Mouse (Mus musculus) CH12.LX (cell line): ENCODE results near the gene Xrra1. TPM values are rescaled to one million over a fixed set of nuclear protein-coding genes. Genes with fewer than 3 reads are reported as not detected.

ENCODE experiments used
- DNase-seq: peaks from one replicate; pipeline ENCODE4 v3.0.0-alpha.2; 2013; ENCODE audit errors: extremely low read depth
- H3K27ac ChIP-seq: 2 replicates; pipeline ENCODE4 v1.5.1; 2012; ENCODE audit warnings: low read depth, mild to moderate bottlenecking, control low read depth, moderate library complexity; ENCODE audit not compliant: insufficient read depth
- H3K27me3 ChIP-seq: replicated peaks from 2 replicates; pipeline ENCODE3; 2012; ENCODE audit warnings: inconsistent platforms
- H3K36me3 ChIP-seq, 2 experiments: replicated peaks in 1 of 2; 2 replicates each; pipeline versions ENCODE3 to v1.6.1; 2012; ENCODE audit warnings: inconsistent platforms in 1 of 2, low read length in 1 of 2, mild to moderate bottlenecking in 1 of 2, mixed read lengths in 1 of 2, moderate library complexity in 1 of 2; ENCODE audit not compliant: control insufficient read depth in 1 of 2, insufficient read depth in 1 of 2
- H3K4me1 ChIP-seq, 2 experiments: 2 replicates each; pipeline ENCODE4 v1.6.1; 2012; ENCODE audit warnings: inconsistent platforms in 1 of 2, moderate library complexity in 1 of 2; ENCODE audit not compliant: insufficient read depth in 2 of 2, control insufficient read depth in 1 of 2
- H3K4me2 ChIP-seq: 2 replicates; pipeline ENCODE4 v1.6.1; 2012; ENCODE audit warnings: low read depth, mild to moderate bottlenecking, control low read depth; ENCODE audit not compliant: poor library complexity, insufficient read depth, severe bottlenecking
- H3K4me3 ChIP-seq, 3 experiments: fragments of 150-350 bp in 1 of 3; sonication (generic) in 1 of 3; replicated peaks in 1 of 3; 2 replicates each; pipeline versions ENCODE3 to v1.5.1; 2011 to 2012; ENCODE audit warnings: low read depth in 2 of 3, low read length in 2 of 3, mild to moderate bottlenecking in 2 of 3, moderate library complexity in 2 of 3, control low read depth in 1 of 3, improper control_type of control experiment in 1 of 3, inconsistent platforms in 1 of 3, mixed read lengths in 1 of 3; ENCODE audit not compliant: poor library complexity in 1 of 3
- H3K79me2 ChIP-seq: replicated peaks from 2 replicates; pipeline ENCODE4 v1.6.1; 2012; ENCODE audit warnings: mild to moderate bottlenecking, moderate library complexity; ENCODE audit not compliant: control insufficient read depth, poor library complexity, insufficient read depth, severe bottlenecking; ENCODE audit errors: extremely low read depth
- H3K9ac ChIP-seq: 2 replicates; pipeline ENCODE4 v1.6.1; 2012; ENCODE audit warnings: low read depth, mild to moderate bottlenecking, control low read depth, moderate library complexity; ENCODE audit not compliant: insufficient read depth
- H3K9me3 ChIP-seq: replicated peaks from 2 replicates; pipeline ENCODE3; 2012; ENCODE audit warnings: low read length, inconsistent platforms, mixed read lengths
- BHLHE40 ChIP-seq: IDR thresholded peaks from 2 replicates; pipeline ENCODE4 v1.6.1; 2011; ENCODE audit warnings: mild to moderate bottlenecking, low read depth, low read length, improper control_type of control experiment
- CHD2 ChIP-seq: IDR thresholded peaks from 2 replicates; pipeline ENCODE4 v1.6.1; 2011; ENCODE audit warnings: low read length, improper control_type of control experiment
- CTCF ChIP-seq, 2 experiments: IDR thresholded peaks in 1 of 2; conservative IDR thresholded peaks in 1 of 2; 2 replicates each; pipeline ENCODE4 v1.5.1; 2011 to 2012; ENCODE audit warnings: low read depth in 2 of 2, low read length in 2 of 2, improper control_type of control experiment in 1 of 2, inconsistent platforms in 1 of 2, mild to moderate bottlenecking in 1 of 2, moderate library complexity in 1 of 2
- ELF1 ChIP-seq: IDR thresholded peaks from 2 replicates; pipeline ENCODE4 v1.6.1; 2014; ENCODE audit warnings: low read depth, mild to moderate bottlenecking, inconsistent platforms, low read length, improper control_type of control experiment
- EP300 ChIP-seq: IDR thresholded peaks from 2 replicates; pipeline ENCODE4 v1.6.1; 2011; ENCODE audit warnings: low read length, improper control_type of control experiment
- HCFC1 ChIP-seq: IDR thresholded peaks from 2 replicates; pipeline ENCODE4 v1.6.1; 2012; ENCODE audit warnings: low read depth, mild to moderate bottlenecking, inconsistent platforms, low read length, improper control_type of control experiment
- KAT2A ChIP-seq: IDR thresholded peaks from 2 replicates; pipeline ENCODE4 v1.6.1; 2012; ENCODE audit warnings: low read length, improper control_type of control experiment, inconsistent platforms; ENCODE audit not compliant: insufficient replicate concordance
- MAX ChIP-seq: IDR thresholded peaks from 2 replicates; pipeline ENCODE4 v1.6.1; 2011; ENCODE audit warnings: low read length, improper control_type of control experiment
- MAZ ChIP-seq: IDR thresholded peaks from 2 replicates; pipeline ENCODE4 v1.6.1; 2012; ENCODE audit warnings: low read depth, mild to moderate bottlenecking, inconsistent platforms, low read length, improper control_type of control experiment, moderate library complexity
- MEF2A ChIP-seq: IDR thresholded peaks from 2 replicates; pipeline ENCODE4 v1.6.1; 2014; ENCODE audit warnings: low read depth, mild to moderate bottlenecking, inconsistent platforms, low read length, improper control_type of control experiment, borderline replicate concordance
- MXI1 ChIP-seq: IDR thresholded peaks from 2 replicates; pipeline ENCODE4 v1.6.1; 2011; ENCODE audit warnings: mild to moderate bottlenecking, low read depth, low read length, improper control_type of control experiment
- MYC ChIP-seq: IDR thresholded peaks from 2 replicates; pipeline ENCODE4 v1.6.1; 2011; ENCODE audit warnings: low read depth, mild to moderate bottlenecking, improper control_type of control experiment, low read length
- NRF1 ChIP-seq: IDR thresholded peaks from 2 replicates; pipeline ENCODE4 v1.6.1; 2014; ENCODE audit warnings: low read depth, mild to moderate bottlenecking, inconsistent platforms, low read length, improper control_type of control experiment, moderate library complexity
- PAX5 ChIP-seq: IDR thresholded peaks from 2 replicates; pipeline ENCODE4 v1.6.1; 2012; ENCODE audit warnings: low read length, inconsistent platforms, mixed read lengths
- POLR2AphosphoS2 ChIP-seq: IDR thresholded peaks from 2 replicates; pipeline ENCODE4 v1.6.1; 2011; ENCODE audit warnings: low read depth, low read length, improper control_type of control experiment
- RCOR1 ChIP-seq: conservative IDR thresholded peaks from 2 replicates; pipeline ENCODE4 v1.6.1; 2012; ENCODE audit warnings: low read depth, mild to moderate bottlenecking, inconsistent platforms, low read length, improper control_type of control experiment
- SMC3 ChIP-seq: IDR thresholded peaks from 2 replicates; pipeline ENCODE4 v1.6.1; 2011; ENCODE audit warnings: low read depth, low read length, improper control_type of control experiment
- TCF12 ChIP-seq: IDR thresholded peaks from 2 replicates; pipeline ENCODE4 v1.6.1; 2014; ENCODE audit warnings: low read depth, mild to moderate bottlenecking, inconsistent platforms, low read length, improper control_type of control experiment
- UBTF ChIP-seq: IDR thresholded peaks from 2 replicates; pipeline ENCODE4 v1.6.1; 2012; ENCODE audit warnings: low read depth, mild to moderate bottlenecking, inconsistent platforms, low read length, improper control_type of control experiment, moderate library complexity
- USF1 ChIP-seq: IDR thresholded peaks from 2 replicates; pipeline ENCODE4 v1.6.1; 2014; ENCODE audit warnings: low read depth, mild to moderate bottlenecking, inconsistent platforms, low read length, improper control_type of control experiment
- USF2 ChIP-seq: conservative IDR thresholded peaks from 2 replicates; pipeline ENCODE4 v1.6.1; 2011; ENCODE audit warnings: low read depth, low read length, improper control_type of control experiment
- ZC3H11A ChIP-seq: IDR thresholded peaks from 2 replicates; pipeline ENCODE4 v1.6.1; 2012; ENCODE audit warnings: low read depth, mild to moderate bottlenecking, inconsistent platforms, low read length, improper control_type of control experiment
- ZNF384 ChIP-seq: IDR thresholded peaks from 2 replicates; pipeline ENCODE4 v1.6.1; 2012; ENCODE audit warnings: low read depth, low read length, improper control_type of control experiment, inconsistent platforms
- dilution Hi-C: fragments of 300-500 bp; cut with MboI; formaldehyde crosslinking; loops from 2 replicates; pipeline ENCODE4 v1.14.3; 2020; ENCODE audit warnings: low sequenced_read_pairs; ENCODE audit not compliant: extremely low pct_unique_long_range_greater_than_20kb, extremely low pct_ligation_motif_present
- in situ Hi-C: fragments of 300-500 bp; cut with MboI; formaldehyde crosslinking; loops from 3 replicates; pipeline ENCODE4 v1.14.3; 2019; ENCODE audit warnings: low sequenced_read_pairs, low pct_ligation_motif_present, low pct_unique_long_range_greater_than_20kb, mixed read lengths
- polyA plus RNA-seq: library from polyadenylated mRNA; unstranded; fragments of >175 nt; gene quantifications from 2 replicates; pipeline ENCODE4 v1.2.1, GENCODE M21; 2012; ENCODE audit warnings: low read depth; ENCODE audit not compliant: insufficient read length
- total RNA-seq, 2 experiments: library from RNA; depleted of rRNA; stranded (reverse); fragments of 300-350 nt in 1 of 2; fragments of >200 nt in 1 of 2; gene quantifications; 2 replicates each; pipeline ENCODE4 v1.2.3; 2012 to 2014

The Xrra1 gene
- total and polyA plus RNA-seq, 3 experiments = 0.17 to 0.59 (median 0.49) TPM

DNA sequence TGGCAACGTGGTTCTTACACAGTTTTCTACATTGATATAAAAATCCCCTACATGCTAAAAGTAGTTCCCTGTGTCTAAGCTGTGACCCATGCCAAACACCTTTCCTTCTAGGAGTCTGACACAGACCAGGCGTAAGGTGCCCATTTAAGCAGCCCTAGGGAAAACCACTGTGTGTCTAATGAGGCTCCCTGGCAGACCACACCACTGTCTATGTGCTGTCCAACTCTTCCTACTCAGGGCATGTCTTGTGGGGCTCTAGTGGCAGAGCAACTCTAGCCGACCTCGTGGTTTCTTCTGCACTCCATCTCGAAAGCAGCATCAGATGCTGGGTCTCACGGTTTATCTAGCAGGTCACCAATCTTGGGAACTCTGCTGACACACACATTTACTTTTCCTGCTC lies 7.3 kb upstream of the Xrra1 start:
- Histone ChIP-seq H3K79me2 (peaks cover 80% of the 10 kb centered on the region), H3K9me3 (no peaks in the 10 kb centered on the region), H3K27me3 (no peaks in the 10 kb centered on the region), H3K4me2 (peak overlapping the region; percentile 80), H3K4me1 (peaks cover 20 to 65% of the 10 kb centered on the region in 2 experiments), H3K27ac (peak overlapping the region; percentile 73), H3K4me3 (no peak overlapping the region), H3K36me3 (peaks cover 36 to 67% of the 10 kb centered on the region in 2 experiments), H3K9ac (peak overlapping the region; percentile 3; the same call in 1 of the 2 replicates)
- DNase-seq = no peak
- in situ Hi-C loops = no loop called here
- TF ChIP-seq MYC = peak; percentile 58; the same call in 1 of the 2 replicates
- TF ChIP-seq ZNF384 = no peak
- TF ChIP-seq POLR2AphosphoS2 = 0 out of 2 replicates have a peak, but pooled peaks have one; percentile 34
- no peak for TF ChIP-seq KAT2A
- TF ChIP-seq EP300 = no peak; the same call in 1 of the 2 replicates
- no peak for TF ChIP-seq ELF1
- no peak for TF ChIP-seq UBTF
- no peak for TF ChIP-seq USF1
- TF ChIP-seq HCFC1 = no peak
- no peak for TF ChIP-seq SMC3
- TF ChIP-seq USF2 = no peak
- no peak for TF ChIP-seq NRF1
- TF ChIP-seq ZC3H11A = no peak
- no peak for TF ChIP-seq MAZ
- no peak for TF ChIP-seq RCOR1
- 0 out of 2 replicates have a peak, but pooled peaks have one; percentile 41 for TF ChIP-seq MAX
- TF ChIP-seq BHLHE40 = 0 out of 2 replicates have a peak, but pooled peaks have one; percentile 3
- TF ChIP-seq TCF12 = no peak
- no peak for TF ChIP-seq MEF2A
- no peak for TF ChIP-seq MXI1
- dilution Hi-C loops = no loop called here

- dilution Hi-C loops = no loop called here
- Histone ChIP-seq H3K27ac (no peak overlapping the region), H3K9ac (no peak overlapping the region), H3K79me2 (peaks cover 89% of the 10 kb centered on the region), H3K9me3 (no peaks in the 10 kb centered on the region), H3K27me3 (no peaks in the 10 kb centered on the region), H3K4me3 (no peak overlapping the region)
- no peak for DNase-seq
- no peak for TF ChIP-seq PAX5
- TF ChIP-seq CTCF (conservative IDR thresholded peaks at IDR 0.05 in 1 of 2, IDR thresholded peaks at IDR 0.05 in 1 of 2; ENCODE audit: low read depth in 2 of 2, low read length in 2 of 2) = peak in 1 of 2 experiments; percentile 35; a peak in 1 of 4 replicates
- 0 out of 2 replicates have a peak, but pooled peaks have one; percentile 9 for TF ChIP-seq SMC3
- no peak for TF ChIP-seq CHD2
- no peak for TF ChIP-seq ZC3H11A
- TF ChIP-seq, all 38 proteins: peak for 2
- in situ Hi-C loops = no loop called here
- Histone ChIP-seq H3K4me1 (peaks cover 20 to 72% of the 10 kb centered on the region in 2 experiments), H3K4me2 (no peak overlapping the region), H3K36me3 (peaks cover 26 to 52% of the 10 kb centered on the region in 2 experiments)
These were observed 5.6 kb upstream of the Xrra1 start for GRCm38 (mm10) chr7:99853350-99853749.
